Mouse (Mus musculus) intestine, embryonic 14.5 days (tissue): ENCODE data around the gene Slc13a3. TPM values are rescaled to one million over a fixed set of nuclear protein-coding genes. Genes with fewer than 3 reads are reported as not detected.
"Not testable (repeated sequence)": the region's sequence is repeated elsewhere in the genome, so short reads cannot be mapped to it uniquely, and the experiment has no call there.

Experiments
- ATAC-seq: fragments of 200-750 bp; cut with Nextera tagmentation; replicated peaks from 2 replicates; pipeline ENCODE4 v1.8.0; 2017; ENCODE audit warnings: low read depth, moderate number of reproducible peaks, moderate TSS enrichment, moderate library complexity; ENCODE audit not compliant: low FRiP score, low TSS enrichment
- DNase-seq: peaks from one replicate; pipeline ENCODE4 v3.0.0-alpha.2; 2018; ENCODE audit warnings: low spot score
- H3K27ac ChIP-seq: fragments of 300-500 bp; sonication (generic); 2 replicates; pipeline ENCODE4 v1.5.1; 2014; ENCODE audit warnings: low read depth, mild to moderate bottlenecking, control low read depth
- H3K27me3 ChIP-seq: fragments of 300-500 bp; sonication (generic); replicated peaks from 2 replicates; pipeline ENCODE4 v1.6.1; 2014; ENCODE audit warnings: low read length, control low read depth; ENCODE audit not compliant: control insufficient read depth, insufficient read depth
- H3K36me3 ChIP-seq: fragments of 300-500 bp; sonication (generic); 2 replicates; pipeline ENCODE4 v1.6.1; 2014; ENCODE audit warnings: low read length, control low read depth; ENCODE audit not compliant: control insufficient read depth, insufficient read depth
- H3K4me1 ChIP-seq: fragments of 300-500 bp; sonication (generic); replicated peaks from 2 replicates; pipeline ENCODE4 v1.6.1; 2014; ENCODE audit warnings: low read length, control low read depth, mixed read lengths; ENCODE audit not compliant: control insufficient read depth, insufficient read depth
- H3K4me2 ChIP-seq: fragments of 300-500 bp; sonication (generic); 2 replicates; pipeline ENCODE4 v1.6.1; 2014; ENCODE audit warnings: low read length
- H3K4me3 ChIP-seq: fragments of 300-500 bp; sonication (generic); 2 replicates; pipeline ENCODE4 v1.5.1; 2014; ENCODE audit warnings: low read depth, low read length, control low read depth, mixed read lengths
- H3K9ac ChIP-seq: fragments of 300-500 bp; sonication (generic); 2 replicates; pipeline ENCODE4 v1.6.1; 2014; ENCODE audit warnings: mild to moderate bottlenecking, low read length
- H3K9me3 ChIP-seq: fragments of 300-500 bp; sonication (generic); 2 replicates; pipeline ENCODE4 v1.6.1; 2016; ENCODE audit warnings: low read length, control low read depth; ENCODE audit not compliant: control insufficient read depth
- WGBS: fragments of 180-500 bp; shearing (Covaris S2); extraction: QIAGEN DNeasy Blood & Tissue Kit; methylation state at CpG from one replicate; pipeline ENCODE4 v1.1.7; 2014; 5-methylcytosine and 5-hydroxymethylcytosine counted together
- polyA plus RNA-seq: library from polyadenylated mRNA; unstranded; fragments of >200 nt; fragmentation: Nextera tagmentation; extraction: Ambion mirVana; gene quantifications from 2 replicates; pipeline ENCODE4 v1.2.1, GENCODE M21; 2014

Slc13a3 gene
- polyA plus RNA-seq, result 0.09 and 0.12 TPM in 2 replicates

GRCm38 (mm10) chr2:165473003-165473402, at the start of gene Slc13a3:
Gene Slc13a3 (minus strand): TSS chr2:165473230.
- under 1% methylated on average over 35 of the region's 35 CpGs for WGBS
- ATAC-seq, result no peak

GRCm38 (mm10) chr2:165515178-165515728, 42.2 kb upstream of the Slc13a3 start:
- WGBS, result 96% methylated on average over 20 of the region's 20 CpGs
- H3K27ac ChIP-seq, result no peak overlapping the region

More at GRCm38 (mm10) chr2:165473003-165473402, at the start of gene Slc13a3:
- H3K4me3 ChIP-seq, result peak within 1 kb of the TSS; percentile 15; the same call in 1 of the 2 replicates
- no peak within 1 kb of the TSS for H3K27ac ChIP-seq
- DNase-seq, result no peak
- no peaks in the 10 kb centered on the region for H3K36me3 ChIP-seq
- H3K9me3 ChIP-seq, result no peaks in the 10 kb centered on the region
- H3K27me3 ChIP-seq, result peaks cover 19% of the 10 kb centered on the region
- H3K9ac ChIP-seq, result no peak within 1 kb of the TSS
- H3K4me2 ChIP-seq, result peak within 1 kb of the TSS; percentile 40
- no peaks in the 10 kb centered on the region; the same call in 1 of the 2 replicates for H3K4me1 ChIP-seq

GRCm38 (mm10) chr2:165512870-165513600, 40.0 kb upstream of the Slc13a3 start:
- no peak for DNase-seq
- Histone ChIP-seq H3K4me1 (peaks cover 13% of the 10 kb centered on the region), H3K9ac (no peak overlapping the region), H3K4me3 (no peak overlapping the region), H3K36me3 (no peaks in the 10 kb centered on the region), H3K9me3 (no peaks in the 10 kb centered on the region), H3K27me3 (no peaks in the 10 kb centered on the region), H3K27ac (peak overlapping the region; percentile 29; the same call in 1 of the 2 replicates), H3K4me2 (no peak overlapping the region)
- ATAC-seq, result 0 out of 2 replicates have a peak, but pooled peaks have one; percentile 32
- WGBS, result 24% methylated on average over 11 of the region's 11 CpGs

More at GRCm38 (mm10) chr2:165515178-165515728, 42.2 kb upstream of the Slc13a3 start:
- Histone ChIP-seq H3K4me2 (no peak overlapping the region), H3K4me1 (peaks cover 13% of the 10 kb centered on the region), H3K4me3 (no peak overlapping the region), H3K9me3 (no peaks in the 10 kb centered on the region), H3K36me3 (peaks cover 5% of the 10 kb centered on the region; the same call in 1 of the 2 replicates), H3K9ac (no peak overlapping the region), H3K27me3 (no peaks in the 10 kb centered on the region)
- DNase-seq (no peak), ATAC-seq (no peak)

GRCm38 (mm10) chr2:165512426-165512825, 39.4 kb upstream of the Slc13a3 start:
- 20% methylated on average over 7 of the region's 7 CpGs for WGBS
- Histone ChIP-seq H3K36me3 (no peaks in the 10 kb centered on the region), H3K4me3 (no peak overlapping the region), H3K4me1 (peaks cover 13% of the 10 kb centered on the region), H3K4me2 (no peak overlapping the region), H3K9ac (no peak overlapping the region), H3K27ac (0 out of 2 replicates have a peak overlapping the region, but pooled peaks have one; percentile 29), H3K27me3 (no peaks in the 10 kb centered on the region), H3K9me3 (no peaks in the 10 kb centered on the region)
- ATAC-seq (0 out of 2 replicates have a peak, but pooled peaks have one; percentile 23), DNase-seq (no peak)

GRCm38 (mm10) chr2:165511530-165511929, 38.5 kb upstream of the Slc13a3 start:
- H3K9me3 ChIP-seq, H3K9ac ChIP-seq, H3K4me3 ChIP-seq, H3K36me3 ChIP-seq, DNase-seq, H3K27me3 ChIP-seq, H3K27ac ChIP-seq, H3K4me2 ChIP-seq, ATAC-seq: not testable (repeated sequence)
- WGBS, result 87% methylated on average over 4 of the region's 4 CpGs
- H3K4me1 ChIP-seq, result peaks cover 13% of the 10 kb centered on the region

- H3K4me2 ChIP-seq, ATAC-seq, H3K9me3 ChIP-seq, H3K27me3 ChIP-seq, H3K9ac ChIP-seq, H3K36me3 ChIP-seq, H3K27ac ChIP-seq, H3K4me3 ChIP-seq, DNase-seq: not testable (repeated sequence)
- H3K4me1 ChIP-seq, result peaks cover 13% of the 10 kb centered on the region
- WGBS, result 80% methylated on average over 2 of the region's 2 CpGs
Measured at GRCm38 (mm10) chr2:165510914-165511458, 38.0 kb upstream of the Slc13a3 start.

- 63% methylated on average over 5 of the region's 5 CpGs for WGBS
- DNase-seq (no peak), ATAC-seq (no peak)
- Histone ChIP-seq H3K4me2 (no peak overlapping the region), H3K27ac (no peak overlapping the region), H3K27me3 (no peaks in the 10 kb centered on the region), H3K4me3 (no peak overlapping the region), H3K36me3 (no peaks in the 10 kb centered on the region), H3K9me3 (no peaks in the 10 kb centered on the region), H3K9ac (no peak overlapping the region), H3K4me1 (peaks cover 13% of the 10 kb centered on the region)
Measured at GRCm38 (mm10) chr2:165510466-165510865, 37.4 kb upstream of the Slc13a3 start.

GRCm38 (mm10) chr2:165509686-165510085, 36.7 kb upstream of the Slc13a3 start:
- Histone ChIP-seq H3K27ac (no peak overlapping the region), H3K4me2 (no peak overlapping the region), H3K27me3 (no peaks in the 10 kb centered on the region), H3K4me1 (peaks cover 13% of the 10 kb centered on the region), H3K9ac (no peak overlapping the region), H3K36me3 (no peaks in the 10 kb centered on the region), H3K9me3 (no peaks in the 10 kb centered on the region), H3K4me3 (no peak overlapping the region)
- DNase-seq, result no peak
- WGBS, result 60% methylated on average over 9 of the region's 9 CpGs
- ATAC-seq, result no peak
